Mouse (Mus musculus) liver, adult (tissue): Measurements from ENCODE around the gene Gm5868.
"Not testable (repeated sequence)": the region's sequence is repeated elsewhere in the genome, so short reads cannot be mapped to it uniquely, and the experiment has no call there.

Source experiments
- GATA4 ChIP-seq: IDR thresholded peaks from 2 replicates; pipeline ENCODE4 v1.6.1; 2014; ENCODE audit warnings: mild to moderate bottlenecking, low read length; ENCODE audit not compliant: insufficient replicate concordance

Gm5868 gene

GRCm38 (mm10) chr5:72587192-72587681, at the start of gene Gm5868:
Gm5868 (minus strand) TSS chr5:72587551.
- no peak for TF ChIP-seq GATA4

GRCm38 (mm10) chr5:72636576-72636975, 49.2 kb upstream of the Gm5868 start:
- no peak for TF ChIP-seq GATA4

GRCm38 (mm10) chr5:72636122-72636521, 48.8 kb upstream of the Gm5868 start:
- no peak for TF ChIP-seq GATA4

GRCm38 (mm10) chr5:72634791-72635271, 47.5 kb upstream of the Gm5868 start:
- no peak for TF ChIP-seq GATA4

- no peak for TF ChIP-seq GATA4
Observed at GRCm38 (mm10) chr5:72630026-72630425, 42.7 kb upstream of the Gm5868 start.

GRCm38 (mm10) chr5:72621022-72621421, 33.7 kb upstream of the Gm5868 start:
- no peak for TF ChIP-seq GATA4

- TF ChIP-seq GATA4, result no peak
Observed at GRCm38 (mm10) chr5:72617413-72617812, 30.1 kb upstream of the Gm5868 start.

- TF ChIP-seq GATA4, result no peak
Observed at GRCm38 (mm10) chr5:72603138-72603537, 15.8 kb upstream of the Gm5868 start.

- no peak for TF ChIP-seq GATA4
Observed at GRCm38 (mm10) chr5:72601006-72601405, 13.7 kb upstream of the Gm5868 start.

- not testable (repeated sequence) for TF ChIP-seq GATA4
Observed at GRCm38 (mm10) chr5:72580970-72581332, 6.4 kb downstream of the Gm5868 start, which contains the start of gene Zar1. Zar1 (minus strand) TSS chr5:72581254.

GRCm38 (mm10) chr5:72565621-72566020, 21.7 kb downstream of the Gm5868 start:
- no peak for TF ChIP-seq GATA4

GRCm38 (mm10) chr5:72560976-72561628, 26.2 kb downstream of the Gm5868 start:
- TF ChIP-seq GATA4, result no peak

- TF ChIP-seq GATA4, result no peak
Observed at GRCm38 (mm10) chr5:72559544-72560049, 27.8 kb downstream of the Gm5868 start, which contains the start of gene Nfxl1. Nfxl1 (minus strand) TSS chr5:72559684.

- TF ChIP-seq GATA4, result no peak; the same call in 1 of the 2 replicates
Observed at GRCm38 (mm10) chr5:72558716-72559526, 28.4 kb downstream of the Gm5868 start.

- TF ChIP-seq GATA4, result no peak
Observed at GRCm38 (mm10) chr5:72556245-72556644, 31.1 kb downstream of the Gm5868 start.

- TF ChIP-seq GATA4, result no peak
Observed at GRCm38 (mm10) chr5:72551209-72551608, 36.1 kb downstream of the Gm5868 start.
